ENCODE assay signal across 9 mouse cellular contexts in genomic region chr7:127747559-127748234, GRCm38 (mm10). TPM values are rescaled to one million over a fixed set of nuclear protein-coding genes. Genes with fewer than 3 reads are reported as not detected.
DNase-seq lines count a peak whose midpoint lies in the region; ATAC-seq lines count a peak whose summit lies in the region.
"Had no signal": no experiment of that assay in that cellular context is flagged by ENCODE, and none has a peak within 500 bp of the region (broad histone marks: within the 10 kb centered on the region; RNA-seq: fewer than 3 reads in every experiment).

No protein-coding gene starts in this region.

- 56% methylated on average over 6 of the region's 6 CpGs for WGBS in heart, embryonic 13.5 days
- 39% methylated on average over 6 of the region's 6 CpGs for WGBS in hindbrain, embryonic 11.5 days
- 32% methylated on average over 6 of the region's 6 CpGs for WGBS in midbrain, embryonic 12.5 days

- no peak for DNase-seq in heart, postnatal 25 days (ENCODE audit: low spot score)
- DNase-seq in R1 (ENCODE audit: low read depth, low spot score), result peak; percentile 70
- DNase-seq in hindbrain, embryonic 11.5 days (ENCODE audit: low spot score), result no peak
- no peak for DNase-seq in urinary bladder, postnatal 36 days (ENCODE audit: low spot score in 2 of 2)
- DNase-seq in layer of hippocampus, adult 11-12 months (ENCODE audit: low spot score), result no peak
- DNase-seq: kidney, postnatal 25 days had no signal

- intact Hi-C loops in heart, postnatal 25 days (cut with DNase I), result loop anchor here (5.0 kb wide), 1 partner anchor 35 kb away; the partner anchor contains the start of gene Ctf1

- H3K4me1 ChIP-seq in heart, embryonic 13.5 days, result peaks cover 25% of the 10 kb centered on the region
- H3K4me1 ChIP-seq in hindbrain, embryonic 11.5 days (replicated peaks; ENCODE audit: control insufficient read depth, insufficient read depth, low read length), result no peaks in the 10 kb centered on the region; the same call in 1 of the 2 replicates
- peaks cover 21% of the 10 kb centered on the region for H3K4me1 ChIP-seq in midbrain, embryonic 12.5 days

- no peak for ATAC-seq in heart, embryonic 13.5 days (ENCODE audit: extremely low read depth, insufficient number of reproducible peaks, low FRiP score, low TSS enrichment)
- ATAC-seq in hindbrain, embryonic 11.5 days (ENCODE audit: low FRiP score), result no peak
- no peak for ATAC-seq in midbrain, embryonic 12.5 days (ENCODE audit: low FRiP score, low read depth)
- ATAC-seq in megakaryocyte, adult 5-6 weeks (ENCODE audit: poor library complexity, severe bottlenecking), result no peak

- peak overlapping the region; percentile 91; the same call in 1 of the 2 replicates for H3K27ac ChIP-seq in heart, embryonic 13.5 days (replicated peaks)
- peak overlapping the region; percentile 21; the same call in 1 of the 2 replicates for H3K27ac ChIP-seq in hindbrain, embryonic 11.5 days (ENCODE audit: low read depth, low read length)
- H3K27ac ChIP-seq in midbrain, embryonic 12.5 days (replicated peaks), result peak overlapping the region; percentile 92

- peak overlapping the region; percentile 86 for H3K4me3 ChIP-seq in heart, embryonic 13.5 days
- H3K4me3 ChIP-seq in hindbrain, embryonic 11.5 days (ENCODE audit: low read depth, low read length), result peak overlapping the region; percentile 93
- H3K4me3 ChIP-seq in midbrain, embryonic 12.5 days, result peak overlapping the region; percentile 93

- H3K9ac ChIP-seq in heart, embryonic 13.5 days, result peak overlapping the region; percentile 93
- peak overlapping the region; percentile 89 for H3K9ac ChIP-seq in hindbrain, embryonic 11.5 days (ENCODE audit: low read depth, low read length)
- peak overlapping the region; percentile 97 for H3K9ac ChIP-seq in midbrain, embryonic 12.5 days (replicated peaks)

- no peaks in the 10 kb centered on the region for H3K9me3 ChIP-seq in heart, embryonic 13.5 days
- H3K9me3 ChIP-seq in hindbrain, embryonic 11.5 days (ENCODE audit: control insufficient read depth, low read length), result no peaks in the 10 kb centered on the region
- no peaks in the 10 kb centered on the region for H3K9me3 ChIP-seq in midbrain, embryonic 12.5 days

- H3K36me3 ChIP-seq in heart, embryonic 13.5 days, result peaks cover 48% of the 10 kb centered on the region
- H3K36me3 ChIP-seq in hindbrain, embryonic 11.5 days (ENCODE audit: control insufficient read depth, insufficient read depth, low read length), result peaks cover 13% of the 10 kb centered on the region
- peaks cover 49% of the 10 kb centered on the region for H3K36me3 ChIP-seq in midbrain, embryonic 12.5 days

- peak overlapping the region; percentile 93 for H3K4me2 ChIP-seq in heart, embryonic 13.5 days
- peak overlapping the region; percentile 90 for H3K4me2 ChIP-seq in hindbrain, embryonic 11.5 days (replicated peaks; ENCODE audit: low read depth, low read length)
- peak overlapping the region; percentile 85 for H3K4me2 ChIP-seq in midbrain, embryonic 12.5 days (replicated peaks)

- H3K27me3 ChIP-seq in heart, embryonic 13.5 days (replicated peaks), result no peaks in the 10 kb centered on the region
- H3K27me3 ChIP-seq in hindbrain, embryonic 11.5 days (ENCODE audit: control insufficient read depth, insufficient read depth, low read length), result no peaks in the 10 kb centered on the region
- H3K27me3 ChIP-seq in midbrain, embryonic 12.5 days, result no peaks in the 10 kb centered on the region

RNA-seq across cellular contexts. Expression of gene Fbxl19, which starts 3.4 kb away (rescaled TPM):
- polyA plus RNA-seq in heart, embryonic 13.5 days (2015; fragmentation: Nextera tagmentation; extraction: Ambion mirVana), result 1.8 and 3.0 TPM in 2 replicates
- 1 to 10 TPM; 3.0 to 4.2 TPM for total RNA-seq in heart, postnatal 25 days (2021)
- 6.2 and 10.7 TPM in 2 replicates for polyA plus RNA-seq in hindbrain, embryonic 11.5 days (2014; fragmentation: Nextera tagmentation; extraction: Ambion mirVana)
- 10.7 and 11.1 TPM in 2 replicates for polyA plus RNA-seq in midbrain, embryonic 12.5 days (2016; fragmentation: Nextera tagmentation; extraction: Ambion mirVana)
- 2.1 TPM in 2 replicates for total RNA-seq in megakaryocyte, adult 5-6 weeks (2015)
- total RNA-seq in megakaryocyte, adult 5-6 weeks (2017), result 5.8 and 6.2 TPM in 2 replicates

RNA-seq across cellular contexts. Expression of gene Ctf2, which starts 15.7 kb away (rescaled TPM):
- 0.08 TPM in 1 of 2 replicates, not detected in the other for polyA plus RNA-seq in heart, embryonic 13.5 days (2015; fragmentation: Nextera tagmentation; extraction: Ambion mirVana)
- total RNA-seq in heart, postnatal 25 days (2021), result not detected
- 0.15 and 0.22 TPM in 2 replicates for polyA plus RNA-seq in hindbrain, embryonic 11.5 days (2014; fragmentation: Nextera tagmentation; extraction: Ambion mirVana)
- polyA plus RNA-seq in midbrain, embryonic 12.5 days (2016; fragmentation: Nextera tagmentation; extraction: Ambion mirVana), result 0.13 and 0.21 TPM in 2 replicates
- total RNA-seq in megakaryocyte, adult 5-6 weeks (2015), result not detected in 2 replicates
- not detected in 2 replicates for total RNA-seq in megakaryocyte, adult 5-6 weeks (2017)

RNA-seq across cellular contexts. Expression of gene Orai3, which starts 21.9 kb away (rescaled TPM):
- polyA plus RNA-seq in heart, embryonic 13.5 days (2015; fragmentation: Nextera tagmentation; extraction: Ambion mirVana), result 15.8 and 15.9 TPM in 2 replicates
- 10 to 100 TPM; 16.5 to 19.4 TPM for total RNA-seq in heart, postnatal 25 days (2021)
- 6.7 and 8.5 TPM in 2 replicates for polyA plus RNA-seq in hindbrain, embryonic 11.5 days (2014; fragmentation: Nextera tagmentation; extraction: Ambion mirVana)
- 6.2 and 8.1 TPM in 2 replicates for polyA plus RNA-seq in midbrain, embryonic 12.5 days (2016; fragmentation: Nextera tagmentation; extraction: Ambion mirVana)
- 30.9 and 33.7 TPM in 2 replicates for total RNA-seq in megakaryocyte, adult 5-6 weeks (2015)
- total RNA-seq in megakaryocyte, adult 5-6 weeks (2017), result 29.5 and 32.7 TPM in 2 replicates

RNA-seq across cellular contexts. Expression of gene Setd1a, which starts 28.8 kb away (rescaled TPM):
- polyA plus RNA-seq in heart, embryonic 13.5 days (2015; fragmentation: Nextera tagmentation; extraction: Ambion mirVana), result 12.6 and 17.0 TPM in 2 replicates
- 10 to 100 TPM; 18.8 to 21.1 TPM for total RNA-seq in heart, postnatal 25 days (2021)
- polyA plus RNA-seq in hindbrain, embryonic 11.5 days (2014; fragmentation: Nextera tagmentation; extraction: Ambion mirVana), result 21.3 and 22.4 TPM in 2 replicates
- 22.9 and 23.7 TPM in 2 replicates for polyA plus RNA-seq in midbrain, embryonic 12.5 days (2016; fragmentation: Nextera tagmentation; extraction: Ambion mirVana)
- total RNA-seq in megakaryocyte, adult 5-6 weeks (2015), result 35.2 and 43.3 TPM in 2 replicates
- 7.7 and 9.8 TPM in 2 replicates for total RNA-seq in megakaryocyte, adult 5-6 weeks (2017)

RNA-seq across cellular contexts. Expression of gene Ctf1, which starts 35.2 kb away (rescaled TPM):
- 4.6 TPM in 2 replicates for polyA plus RNA-seq in heart, embryonic 13.5 days (2015; fragmentation: Nextera tagmentation; extraction: Ambion mirVana)
- total RNA-seq in heart, postnatal 25 days (2021), result 1 to 10 TPM; 7.1 to 9.3 TPM
- 6.8 and 9.2 TPM in 2 replicates for polyA plus RNA-seq in hindbrain, embryonic 11.5 days (2014; fragmentation: Nextera tagmentation; extraction: Ambion mirVana)
- 5.5 and 5.8 TPM in 2 replicates for polyA plus RNA-seq in midbrain, embryonic 12.5 days (2016; fragmentation: Nextera tagmentation; extraction: Ambion mirVana)
- total RNA-seq in megakaryocyte, adult 5-6 weeks (2015), result 0.16 TPM in 1 of 2 replicates, not detected in the other
- total RNA-seq in megakaryocyte, adult 5-6 weeks (2017), result 0.29 TPM in 1 of 2 replicates, not detected in the other

Comparison
In these comparisons a context has a peak if more than half of its experiments do, and no peak if none do; other contexts are left out.
1. H3K27ac ChIP-seq: peak in every context shown above with its lines; median percentile 92 in midbrain, embryonic 12.5 days; 91 in heart, embryonic 13.5 days; 21 in hindbrain, embryonic 11.5 days.